In the genomic region with DNA sequence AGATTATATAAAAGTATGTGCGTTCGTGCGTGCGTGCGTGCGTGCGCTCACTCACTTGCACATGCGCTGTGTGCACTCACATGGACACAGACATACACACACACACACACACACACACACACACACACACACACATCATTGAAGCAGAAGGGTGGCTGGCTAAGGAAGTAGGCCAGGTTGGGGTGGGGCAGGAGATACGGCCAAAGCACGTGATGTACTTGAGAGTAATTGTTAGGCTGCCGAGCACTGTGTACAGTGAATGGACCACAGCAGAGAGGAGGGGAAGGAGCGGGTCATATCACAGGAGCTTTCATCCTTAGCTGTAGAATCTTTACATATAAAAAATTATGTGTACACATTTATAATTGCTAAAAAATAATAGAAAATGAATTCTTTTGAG, we compare ENCODE assay signal across 22 mouse cellular contexts.
A peak's percentile ranks its signal among the peaks of the same experiment; 100 is the strongest.
DNase-seq lines count a peak whose midpoint lies in the region; ATAC-seq and TF ChIP-seq lines count a peak whose summit lies in the region.
"Had no signal": no experiment of that assay in that cellular context is flagged by ENCODE, and none has a peak within 500 bp of the region (broad histone marks: within the 10 kb centered on the region; RNA-seq: fewer than 3 reads in every experiment).

No protein-coding gene starts in this region.

- no peak overlapping the region for H3K27ac ChIP-seq in hindbrain, embryonic 13.5 days
- H3K27ac ChIP-seq in hindbrain, embryonic 11.5 days (ENCODE audit: low read depth, low read length) = no peak overlapping the region
- H3K27ac ChIP-seq in lung, postnatal 0 days (ENCODE audit: low read length) = no peak overlapping the region
- H3K27ac ChIP-seq in midbrain, embryonic 16.5 days (ENCODE audit: low read length) = no peak overlapping the region
- no peak overlapping the region for H3K27ac ChIP-seq in midbrain, embryonic 13.5 days
- H3K27ac ChIP-seq: forebrain, embryonic 10.5 days; forebrain, embryonic 13.5 days; heart, adult 2 months; heart, embryonic 10.5 days; hindbrain, embryonic 15.5 days had no signal

- TF ChIP-seq EP300 in lung, postnatal 0 days (IDR thresholded peaks at IDR 0.05) = no peak

- no peak overlapping the region for H3K9ac ChIP-seq in hindbrain, embryonic 13.5 days
- H3K9ac ChIP-seq in hindbrain, embryonic 11.5 days (ENCODE audit: low read depth, low read length) = no peak overlapping the region
- H3K9ac ChIP-seq in lung, postnatal 0 days (replicated peaks; ENCODE audit: low read depth) = no peak overlapping the region
- no peak overlapping the region for H3K9ac ChIP-seq in midbrain, embryonic 16.5 days (ENCODE audit: low read depth, low read length)
- H3K9ac ChIP-seq in midbrain, embryonic 13.5 days (replicated peaks) = no peak overlapping the region
- H3K9ac ChIP-seq: forebrain, embryonic 13.5 days; hindbrain, embryonic 15.5 days had no signal

- no peaks in the 10 kb centered on the region for H3K36me3 ChIP-seq in hindbrain, embryonic 13.5 days
- H3K36me3 ChIP-seq in hindbrain, embryonic 11.5 days (ENCODE audit: control insufficient read depth, insufficient read depth, low read length) = no peaks in the 10 kb centered on the region
- no peaks in the 10 kb centered on the region for H3K36me3 ChIP-seq in lung, postnatal 0 days (ENCODE audit: insufficient read depth, low read length)
- no peaks in the 10 kb centered on the region for H3K36me3 ChIP-seq in midbrain, embryonic 16.5 days (ENCODE audit: control insufficient read depth, insufficient read depth, low read length)
- H3K36me3 ChIP-seq in midbrain, embryonic 13.5 days = peaks cover 4% of the 10 kb centered on the region; the same call in 1 of the 2 replicates
- H3K36me3 ChIP-seq in splenic B cell, adult 2 months (ENCODE audit: control insufficient read depth, insufficient read depth, low read length, poor library complexity, severe bottlenecking) = no peaks in the 10 kb centered on the region
- H3K36me3 ChIP-seq: heart, embryonic 10.5 days; hindbrain, embryonic 15.5 days had no signal

- 94% methylated on average over 12 of the region's 12 CpGs for WGBS in hindbrain, embryonic 13.5 days
- WGBS in hindbrain, embryonic 11.5 days = 96% methylated on average over 12 of the region's 12 CpGs
- 82% methylated on average over 12 of the region's 12 CpGs for WGBS in lung, postnatal 0 days
- 92% methylated on average over 12 of the region's 12 CpGs for WGBS in midbrain, embryonic 16.5 days
- 88% methylated on average over 12 of the region's 12 CpGs for WGBS in midbrain, embryonic 13.5 days

- no peaks in the 10 kb centered on the region for H3K27me3 ChIP-seq in hindbrain, embryonic 13.5 days
- H3K27me3 ChIP-seq in hindbrain, embryonic 11.5 days (ENCODE audit: control insufficient read depth, insufficient read depth, low read length) = no peaks in the 10 kb centered on the region
- no peaks in the 10 kb centered on the region for H3K27me3 ChIP-seq in lung, postnatal 0 days (replicated peaks; ENCODE audit: insufficient read depth, low read length)
- H3K27me3 ChIP-seq in midbrain, embryonic 16.5 days (ENCODE audit: control insufficient read depth, insufficient read depth, low read depth, low read length) = no peaks in the 10 kb centered on the region
- no peaks in the 10 kb centered on the region for H3K27me3 ChIP-seq in midbrain, embryonic 13.5 days
- H3K27me3 ChIP-seq in splenic B cell, adult 2 months (ENCODE audit: control insufficient read depth, insufficient read depth, low read length, poor library complexity, severe bottlenecking) = no peaks in the 10 kb centered on the region
- H3K27me3 ChIP-seq: forebrain, embryonic 13.5 days; hindbrain, embryonic 15.5 days had no signal

- no peak overlapping the region for H3K4me2 ChIP-seq in hindbrain, embryonic 13.5 days
- H3K4me2 ChIP-seq in hindbrain, embryonic 11.5 days (replicated peaks; ENCODE audit: low read depth, low read length) = no peak overlapping the region
- H3K4me2 ChIP-seq in lung, postnatal 0 days (replicated peaks; ENCODE audit: low read depth, low read length) = no peak overlapping the region
- H3K4me2 ChIP-seq in midbrain, embryonic 16.5 days (ENCODE audit: low read length) = no peak overlapping the region
- no peak overlapping the region for H3K4me2 ChIP-seq in midbrain, embryonic 13.5 days (replicated peaks)
- H3K4me2 ChIP-seq: forebrain, embryonic 13.5 days; hindbrain, embryonic 15.5 days had no signal

- no peak overlapping the region for H3K4me3 ChIP-seq in hindbrain, embryonic 13.5 days
- no peak overlapping the region for H3K4me3 ChIP-seq in hindbrain, embryonic 11.5 days (ENCODE audit: low read depth, low read length)
- H3K4me3 ChIP-seq in lung, postnatal 0 days (ENCODE audit: low read depth, low read length) = no peak overlapping the region
- no peak overlapping the region for H3K4me3 ChIP-seq in midbrain, embryonic 16.5 days (ENCODE audit: low read depth, low read length)
- H3K4me3 ChIP-seq in midbrain, embryonic 13.5 days (replicated peaks) = no peak overlapping the region
- H3K4me3 ChIP-seq: forebrain, embryonic 10.5 days; forebrain, embryonic 13.5 days; heart, adult 2 months; heart, embryonic 10.5 days; hindbrain, embryonic 15.5 days had no signal

- 0 out of 2 replicates have a peak, but pooled peaks have one; percentile 28 for ATAC-seq in hindbrain, embryonic 13.5 days (ENCODE audit: low FRiP score)
- ATAC-seq in hindbrain, embryonic 11.5 days (ENCODE audit: low FRiP score) = no peak
- peak; percentile 52; the same call in 1 of the 2 replicates for ATAC-seq in lung, postnatal 0 days
- peak; percentile 55; the same call in 1 of the 2 replicates for ATAC-seq in midbrain, embryonic 16.5 days
- ATAC-seq in midbrain, embryonic 13.5 days = no peak
- ATAC-seq: activated CD4-positive, CD25-positive, alpha-beta regulatory T cell, adult 4 months; forebrain, embryonic 13.5 days; forebrain, embryonic 16.5 days had no signal

- H3K4me1 ChIP-seq in hindbrain, embryonic 13.5 days (replicated peaks) = no peaks in the 10 kb centered on the region
- no peaks in the 10 kb centered on the region for H3K4me1 ChIP-seq in hindbrain, embryonic 11.5 days (replicated peaks; ENCODE audit: control insufficient read depth, insufficient read depth, low read length)
- H3K4me1 ChIP-seq in lung, postnatal 0 days (ENCODE audit: insufficient read depth, low read depth, low read length) = no peaks in the 10 kb centered on the region
- no peaks in the 10 kb centered on the region for H3K4me1 ChIP-seq in midbrain, embryonic 16.5 days (ENCODE audit: control insufficient read depth, insufficient read depth, low read length)
- H3K4me1 ChIP-seq in midbrain, embryonic 13.5 days (replicated peaks) = no peaks in the 10 kb centered on the region
- H3K4me1 ChIP-seq: forebrain, embryonic 10.5 days; forebrain, embryonic 13.5 days; heart, embryonic 10.5 days; hindbrain, embryonic 15.5 days had no signal

- no peak for DNase-seq in hindbrain, embryonic 11.5 days (ENCODE audit: low spot score)
- DNase-seq in lung, postnatal 0 days (ENCODE audit: low spot score) = peak; percentile 27
- DNase-seq in lung, postnatal 4 days = no peak
- peak; percentile 40 for DNase-seq in splenic B cell, adult 2 months (ENCODE audit: low read depth, low spot score)
- no peak for DNase-seq in urinary bladder, postnatal 36 days (ENCODE audit: low spot score in 2 of 2)
- DNase-seq: adrenal gland, adult 8-10 months; adrenal gland, postnatal 25 days; cerebellum, adult 11-12 months; cerebellum, adult 8-10 months; cerebellum, postnatal 10 days; gastrocnemius, postnatal 10 days; gastrocnemius, postnatal 36 days; heart, adult 2 months had no signal

- no peak for TF ChIP-seq CTCF in lung, postnatal 0 days (IDR thresholded peaks at IDR 0.05)

- no peaks in the 10 kb centered on the region for H3K9me3 ChIP-seq in hindbrain, embryonic 13.5 days
- H3K9me3 ChIP-seq in hindbrain, embryonic 11.5 days (ENCODE audit: control insufficient read depth, low read length) = no peaks in the 10 kb centered on the region
- no peaks in the 10 kb centered on the region for H3K9me3 ChIP-seq in lung, postnatal 0 days (ENCODE audit: low read length)
- no peaks in the 10 kb centered on the region for H3K9me3 ChIP-seq in midbrain, embryonic 16.5 days (replicated peaks; ENCODE audit: control insufficient read depth, low read length, poor library complexity, severe bottlenecking)
- no peaks in the 10 kb centered on the region for H3K9me3 ChIP-seq in midbrain, embryonic 13.5 days
- H3K9me3 ChIP-seq: forebrain, embryonic 10.5 days; forebrain, embryonic 13.5 days; heart, embryonic 10.5 days; hindbrain, embryonic 15.5 days had no signal

Comparison
In these comparisons a context has a peak if more than half of its experiments do, and no peak if none do; other contexts are left out.
1. ATAC-seq: peak in hindbrain, embryonic 13.5 days (single experiment), lung, postnatal 0 days (single experiment) and midbrain, embryonic 16.5 days (single experiment); none in hindbrain, embryonic 11.5 days (single experiment) and midbrain, embryonic 13.5 days (single experiment).
2. DNase-seq: peak in lung, postnatal 0 days (single experiment) and splenic B cell, adult 2 months (single experiment); none in hindbrain, embryonic 11.5 days (single experiment), lung, postnatal 4 days (0 of 2) and urinary bladder, postnatal 36 days (0 of 2).